Mouse (Mus musculus) embryonic fibroblast, embryonic 13.5 days (primary cell): ENCODE data around the gene Myo5a.

ENCODE experiments used
- CTCF ChIP-seq: IDR thresholded peaks from 2 replicates; pipeline ENCODE4 v1.5.1; 2011; ENCODE audit warnings: mild to moderate bottlenecking, control low read depth, low read length, moderate library complexity, borderline replicate concordance; ENCODE audit not compliant: insufficient read depth
- POLR2A ChIP-seq: IDR thresholded peaks from 2 replicates; pipeline ENCODE4 v1.6.1; 2011; ENCODE audit warnings: low read depth, mild to moderate bottlenecking, control low read depth, low read length, moderate library complexity

- TF ChIP-seq CTCF (no peak), POLR2A (no peak)
Measured at GRCm38 (mm10) chr9:75116571-75117177, 45.9 kb downstream of the Myo5a start.
